Mouse (Mus musculus): ENCODE data around the gene Piezo1.

DNA sequence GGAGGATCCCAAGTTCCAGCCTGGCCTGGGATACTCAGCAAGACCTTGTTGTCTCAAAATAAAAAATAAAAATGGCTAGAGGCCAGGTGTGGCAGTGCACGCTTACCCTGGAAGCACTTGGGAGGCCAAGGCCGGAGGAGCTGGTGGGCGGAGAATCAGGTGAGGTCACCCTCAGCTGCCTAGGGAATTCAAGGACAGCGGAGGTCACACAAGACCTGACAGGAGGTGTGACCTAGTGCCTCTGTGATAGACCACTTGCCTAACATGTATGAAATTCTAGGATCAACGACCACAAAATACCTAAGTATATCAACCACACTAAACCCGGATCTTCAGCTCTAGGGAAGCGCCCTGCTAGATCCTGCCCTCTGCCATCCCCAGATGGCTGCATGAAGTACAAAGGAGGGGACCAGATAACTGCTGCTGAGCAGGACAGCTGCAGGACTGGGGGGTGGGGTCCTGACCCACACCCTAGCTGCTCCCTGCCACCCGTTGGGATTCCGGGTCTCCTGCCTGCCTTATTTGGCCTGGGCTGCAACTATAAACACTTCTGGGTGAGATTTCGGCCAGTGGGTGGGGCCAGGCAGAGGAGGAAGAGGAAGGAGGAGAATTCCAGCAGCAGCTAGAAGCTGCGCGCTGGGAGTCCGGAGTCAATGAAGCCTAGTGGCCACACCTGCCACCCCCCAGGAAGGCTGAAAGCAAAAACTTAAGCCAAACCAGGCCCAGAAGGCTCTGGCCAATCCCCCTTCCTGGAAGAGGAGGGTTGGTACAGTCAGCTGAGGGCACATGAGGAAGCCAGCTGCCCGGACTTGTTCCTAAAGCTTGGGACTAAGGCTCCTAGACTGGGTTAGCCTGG lies 28.1 kb downstream of the Piezo1 start:
- no peak for TF ChIP-seq CTCF (IDR thresholded peaks at IDR 0.05; ENCODE audit: low read depth)
- TF ChIP-seq EP300 (optimal IDR thresholded peaks at IDR 0.05), result no peak
